Mouse (Mus musculus): ENCODE measurements around the gene Ahctf1.
"Not testable (repeated sequence)": the region's sequence is repeated elsewhere in the genome, so short reads cannot be mapped to it uniquely, and the experiment has no call there.

The Ahctf1 gene

DNA sequence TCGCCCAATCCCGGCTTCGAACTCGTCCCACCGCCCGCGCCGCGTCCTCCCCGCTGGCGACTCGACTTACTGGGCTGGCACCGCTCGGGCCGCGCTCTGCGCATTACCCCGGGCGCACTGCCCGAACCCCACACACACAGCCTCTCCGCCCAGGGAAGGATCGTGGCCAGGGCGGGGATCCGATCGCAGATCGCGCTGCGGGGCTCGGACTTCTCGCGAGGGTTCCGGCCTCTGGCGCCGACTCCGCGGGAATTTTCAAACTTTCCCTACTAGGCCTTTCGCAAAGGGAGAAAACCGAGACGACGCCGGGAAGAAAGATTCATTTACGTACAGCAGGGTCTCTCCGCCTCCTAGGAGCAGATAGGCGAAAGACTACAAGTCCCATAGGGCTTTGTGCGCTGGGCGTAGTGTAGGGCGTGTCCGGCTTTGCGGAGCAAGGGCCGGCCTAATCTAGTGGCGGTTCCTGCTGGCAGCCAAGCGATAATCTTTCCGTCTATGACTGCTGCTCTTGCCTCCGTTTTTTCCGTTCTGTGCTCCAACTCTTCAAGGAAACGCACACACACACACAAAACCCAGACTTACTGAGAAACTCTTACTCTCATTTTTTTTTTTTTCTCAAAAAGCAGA lies at the start of gene Ahctf1:
Ahctf1 (minus strand) TSS at position 168 of the 627 bp plus-strand sequence.
- DNase-seq (ENCODE audit: low spot score) = peak; percentile 99

DNA sequence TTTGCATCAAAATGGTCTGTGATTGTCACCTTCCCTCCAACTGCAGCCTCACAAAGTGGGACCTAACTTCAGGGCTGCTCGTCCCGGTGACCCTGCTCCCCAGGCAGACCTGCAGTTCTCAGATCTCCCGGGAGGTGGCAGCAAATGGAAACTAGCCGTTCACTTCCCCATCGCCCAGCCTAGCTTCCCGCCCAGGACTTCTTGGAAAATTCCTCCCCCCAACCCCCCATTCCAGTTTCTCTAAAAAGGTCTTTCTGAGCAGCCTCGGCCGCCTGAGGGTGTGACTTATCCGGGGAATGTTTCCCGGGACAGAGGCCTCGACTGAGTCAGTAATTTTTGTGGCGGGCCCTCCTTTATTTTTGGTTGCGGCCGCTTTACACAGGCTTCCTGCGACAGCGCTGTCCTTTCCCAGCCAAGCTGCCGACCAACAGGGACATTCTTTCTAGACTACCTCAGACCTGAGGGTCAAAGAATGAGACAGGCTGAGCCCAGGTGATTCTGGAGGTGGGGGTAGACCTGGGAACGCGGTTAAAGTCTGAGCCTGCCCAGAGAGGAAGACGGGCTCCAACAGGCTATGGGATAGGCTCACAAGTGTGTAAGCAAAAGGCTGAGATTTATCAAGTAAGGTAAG lies 44.4 kb upstream of the Ahctf1 start:
- peak; percentile 93 for DNase-seq (ENCODE audit: low spot score)

DNA sequence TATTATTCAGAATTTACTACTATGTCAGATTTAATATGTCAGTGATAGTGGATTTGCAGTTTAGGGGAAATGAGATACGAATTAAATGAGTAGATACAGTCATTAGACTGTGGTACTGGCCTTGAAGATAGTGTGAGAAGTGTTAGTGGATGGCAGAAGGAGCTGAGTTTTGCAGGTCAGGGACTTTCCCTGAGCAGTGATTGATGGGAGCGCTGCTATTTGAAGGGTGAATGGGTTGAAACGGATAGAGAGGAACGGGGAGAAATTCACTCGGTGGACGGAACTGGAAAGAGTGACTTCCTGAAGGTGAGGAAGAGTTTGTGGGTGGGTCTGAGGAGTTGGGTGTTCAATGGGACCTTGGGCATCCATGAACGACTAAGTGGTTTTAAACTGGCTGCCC lies 43.7 kb upstream of the Ahctf1 start:
- DNase-seq (ENCODE audit: low spot score) = no peak

GRCm38 (mm10) chr1:179845832-179846499 lies 42.5 kb upstream of the Ahctf1 start:
- DNase-seq (ENCODE audit: low spot score) = no peak

DNA sequence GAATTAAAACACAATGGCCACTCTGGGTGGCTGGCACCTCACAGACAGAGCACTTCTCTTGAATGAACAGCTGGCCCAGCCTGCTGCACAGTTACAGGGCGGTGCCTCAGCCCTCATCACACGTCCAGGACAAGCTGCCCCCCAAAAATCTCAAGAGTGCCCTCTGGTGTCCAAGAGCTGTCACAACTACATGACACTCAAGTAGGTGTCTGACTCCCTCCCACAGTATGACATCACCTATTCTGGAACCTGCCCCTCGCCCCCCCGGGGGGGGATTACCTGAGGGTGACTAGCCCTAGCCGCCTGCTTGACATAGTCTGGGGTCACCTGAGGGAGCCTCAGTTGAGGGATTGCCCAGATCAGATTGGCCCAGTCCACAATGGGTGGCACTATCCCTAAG lies 41.4 kb upstream of the Ahctf1 start:
- DNase-seq (ENCODE audit: low spot score) = peak; percentile 72

DNA sequence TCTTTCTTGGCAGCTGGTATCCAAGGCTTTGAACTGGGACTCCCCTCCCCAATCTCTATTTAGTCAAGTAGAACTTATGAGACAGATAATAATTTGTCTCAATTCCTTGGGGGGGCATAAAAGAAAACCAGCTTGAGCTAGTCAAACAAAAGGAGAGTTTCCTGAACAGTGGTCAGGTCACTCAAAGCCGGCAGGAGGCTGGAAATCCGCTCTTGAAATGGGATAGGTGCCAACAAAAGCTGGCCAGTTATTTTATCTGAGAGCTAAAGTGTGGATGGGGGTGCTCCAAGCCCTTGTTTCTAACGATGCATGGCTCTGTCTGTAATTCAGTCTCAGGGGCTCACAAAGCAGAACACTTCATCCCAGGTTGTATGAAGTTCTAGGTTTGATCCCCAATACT lies 40.5 kb upstream of the Ahctf1 start:
- DNase-seq (ENCODE audit: low spot score) = no peak

- DNase-seq (ENCODE audit: low spot score) = no peak
Measured at GRCm38 (mm10) chr1:179842568-179842967, 39.1 kb upstream of the Ahctf1 start.

DNA sequence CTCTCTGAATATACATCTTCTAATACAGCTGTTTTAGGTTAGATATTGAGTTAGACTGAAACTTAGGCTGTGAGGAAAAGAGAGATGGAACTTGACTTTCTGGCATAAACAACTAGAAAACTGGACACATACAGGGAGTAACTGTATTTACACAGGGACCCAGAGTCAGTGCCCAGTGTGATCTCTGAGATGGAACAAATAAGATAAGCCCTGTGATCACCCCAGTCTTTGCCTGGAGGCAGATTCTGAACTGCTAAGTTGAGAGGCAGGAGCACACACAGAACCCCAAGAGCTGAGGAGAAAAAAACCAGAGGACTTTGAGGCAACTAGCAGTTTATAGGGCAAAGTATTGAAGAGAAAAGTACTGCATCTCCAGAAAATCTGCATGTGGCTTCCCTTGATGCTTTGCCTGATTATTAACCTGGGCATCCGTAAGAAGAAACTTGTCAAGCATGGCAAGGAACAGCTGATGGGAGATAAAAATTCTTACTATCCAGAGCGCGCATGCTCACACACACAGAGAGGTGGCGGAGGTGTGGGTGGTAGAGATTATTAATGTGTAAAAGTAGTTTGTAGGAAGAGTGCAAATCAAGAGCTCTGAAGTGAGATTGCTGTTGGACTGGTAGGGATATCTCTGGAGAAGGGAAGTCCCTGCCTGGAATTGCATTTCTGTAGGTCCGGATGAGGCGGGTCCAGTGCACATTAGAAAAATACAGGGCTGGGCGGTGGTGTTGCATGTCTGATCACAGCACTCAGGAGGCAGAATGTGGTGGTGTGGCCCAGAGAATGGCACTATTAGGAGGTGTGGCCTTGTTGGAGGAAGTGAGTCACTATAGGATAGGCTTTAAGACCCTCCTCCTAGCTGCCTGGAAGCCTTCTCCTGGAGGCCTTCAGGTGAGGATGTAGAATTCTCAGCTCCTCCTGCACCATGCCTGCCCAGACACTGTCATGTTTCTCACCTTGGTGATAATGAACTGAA lies 33.2 kb upstream of the Ahctf1 start:
- no peak for DNase-seq (ENCODE audit: low spot score)

- no peak for DNase-seq (ENCODE audit: low spot score)
Measured at GRCm38 (mm10) chr1:179835753-179836425, 32.4 kb upstream of the Ahctf1 start.

DNA sequence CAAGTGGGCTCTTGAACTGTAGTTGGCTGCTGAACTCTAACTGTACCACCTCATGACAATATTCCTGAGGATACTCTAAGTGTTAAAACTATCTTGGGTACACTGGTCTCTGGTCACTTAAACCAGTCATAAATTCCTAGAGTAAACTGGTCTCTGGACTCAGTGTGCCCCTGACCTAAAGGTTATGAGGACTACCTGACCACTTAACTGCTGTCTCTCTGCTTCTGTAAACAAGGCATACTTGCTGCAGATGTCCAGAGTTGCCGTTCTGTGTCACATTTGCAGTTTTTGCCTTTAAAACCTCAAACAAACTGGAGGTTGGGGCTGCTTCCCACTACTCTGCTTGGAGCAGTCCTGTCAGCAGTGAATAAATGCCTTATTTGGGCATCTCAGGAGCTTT lies 30.1 kb upstream of the Ahctf1 start:
- DNase-seq (ENCODE audit: low spot score) = no peak

DNA sequence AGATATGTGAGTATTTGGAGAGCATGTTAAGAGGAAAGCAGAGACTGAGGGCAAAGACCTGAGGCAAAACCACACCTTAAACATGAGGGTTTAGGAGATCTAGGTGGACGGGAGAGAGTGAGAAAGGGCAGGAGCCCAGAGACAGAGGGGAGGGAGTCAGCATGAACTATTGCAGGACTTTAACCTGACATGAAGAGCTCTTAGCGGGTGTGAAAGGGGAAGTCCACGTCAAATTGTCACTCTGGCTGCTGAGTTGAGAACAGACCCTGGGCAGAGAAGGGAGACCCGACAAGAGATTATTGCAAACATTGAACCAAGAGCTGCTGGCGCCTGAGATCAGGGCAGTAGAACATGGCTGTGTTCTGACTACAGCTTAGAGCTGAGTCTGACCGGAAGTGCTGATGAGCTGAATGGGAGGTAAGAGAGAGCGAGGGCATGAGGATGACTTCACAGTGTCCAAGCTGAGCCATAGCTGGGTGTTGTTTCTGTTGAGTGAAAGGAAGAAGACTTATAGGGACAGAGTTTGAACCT lies 29.3 kb upstream of the Ahctf1 start:
- DNase-seq (ENCODE audit: low spot score) = no peak

DNA sequence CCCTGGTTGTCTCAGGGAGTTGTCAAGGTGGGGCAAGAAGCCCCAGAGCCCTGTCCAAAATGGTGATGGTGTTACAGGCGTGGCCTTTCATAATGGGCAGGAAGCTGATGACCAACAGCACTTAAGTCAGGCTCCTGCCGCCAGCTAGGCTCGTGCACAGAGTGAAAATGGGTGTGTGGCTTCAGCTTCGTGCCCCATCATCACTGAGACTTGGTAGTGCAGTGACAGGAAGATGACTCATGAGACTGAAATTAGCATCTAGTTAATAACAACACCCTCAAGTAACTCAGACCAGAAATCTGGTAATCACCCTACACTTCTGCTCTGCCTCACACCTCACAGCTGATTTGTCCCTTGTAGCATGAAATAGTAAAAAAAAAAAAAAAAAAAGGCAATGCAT lies 25.4 kb upstream of the Ahctf1 start:
- no peak for DNase-seq (ENCODE audit: low spot score)

DNA sequence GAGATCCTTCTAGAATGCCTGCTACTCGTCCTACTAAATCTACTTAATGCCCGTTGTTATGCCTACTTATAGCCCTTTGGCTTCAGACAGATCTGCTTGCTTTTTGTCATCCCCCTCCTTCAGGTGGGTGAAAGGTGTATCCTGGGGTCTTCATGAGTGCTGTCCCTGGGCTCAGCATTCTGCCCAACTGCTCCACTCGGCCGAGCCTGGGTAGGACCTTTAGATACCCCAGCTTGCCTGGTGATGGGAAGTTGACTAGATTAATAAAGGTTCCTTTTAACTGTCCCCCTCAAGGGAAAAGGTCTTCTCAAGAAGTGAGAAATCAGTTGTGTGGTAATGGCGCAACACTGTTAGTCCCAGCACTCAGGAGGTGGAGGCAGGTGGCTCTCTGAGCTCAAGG lies 24.6 kb upstream of the Ahctf1 start:
- no peak for DNase-seq (ENCODE audit: low spot score)

DNA sequence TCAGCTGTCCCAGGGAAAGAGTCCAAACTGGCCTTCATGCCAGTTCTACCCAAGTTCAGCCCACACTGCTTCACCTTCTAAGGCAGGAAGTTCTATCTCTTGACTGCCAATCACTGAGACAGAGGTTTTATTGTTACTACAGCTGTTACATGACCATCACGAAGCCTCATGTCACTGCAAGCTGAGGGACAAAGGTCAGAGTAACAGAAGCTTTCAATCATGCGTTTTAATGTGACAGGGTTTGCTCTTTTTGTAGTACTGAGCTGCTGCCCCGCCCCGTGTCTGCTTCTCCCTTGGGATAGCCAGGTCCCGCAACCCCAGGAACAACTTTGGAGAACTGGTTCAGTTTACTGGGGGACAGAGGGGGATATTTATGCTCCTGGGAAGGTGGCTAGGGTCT lies 21.1 kb upstream of the Ahctf1 start:
- no peak for DNase-seq (ENCODE audit: low spot score)

DNA sequence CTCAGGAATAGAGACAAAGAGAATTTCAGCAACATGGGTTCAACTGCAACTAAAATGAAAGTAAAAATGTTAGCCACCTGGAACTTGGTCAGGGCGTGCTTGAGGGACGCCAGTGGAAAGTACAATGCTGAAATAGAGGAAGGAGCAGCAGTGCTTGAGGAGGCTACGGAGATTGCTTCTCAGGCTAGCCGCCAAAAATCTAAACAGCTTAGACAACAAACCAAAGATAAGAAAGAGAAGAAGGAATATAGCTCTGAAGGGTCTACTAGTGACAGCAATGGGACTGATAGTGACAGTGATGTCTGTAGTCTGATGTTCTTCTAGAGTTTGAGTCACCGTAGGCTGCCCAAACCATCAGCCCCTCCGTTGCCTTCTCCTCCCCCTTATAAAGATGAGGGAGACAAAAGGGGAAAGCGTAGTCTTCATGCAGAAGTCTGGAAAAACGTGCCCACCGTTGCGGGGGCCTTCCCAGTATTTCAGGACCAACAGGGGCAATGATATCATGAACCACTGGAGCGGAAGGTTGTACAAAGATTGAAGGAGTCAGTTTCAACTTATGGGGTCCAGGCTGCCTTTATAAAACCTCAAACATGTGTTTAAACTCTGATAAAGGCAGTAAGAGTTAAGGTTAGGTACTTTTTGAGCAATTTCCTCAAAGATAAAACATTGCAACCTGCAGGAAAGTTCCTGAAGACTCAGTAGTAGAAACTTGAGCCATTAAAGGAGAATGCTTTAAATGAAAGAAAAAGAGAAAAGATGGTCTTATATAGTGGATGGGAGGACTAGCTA lies 15.2 kb upstream of the Ahctf1 start:
- not testable (repeated sequence) for DNase-seq (ENCODE audit: low spot score)

DNA sequence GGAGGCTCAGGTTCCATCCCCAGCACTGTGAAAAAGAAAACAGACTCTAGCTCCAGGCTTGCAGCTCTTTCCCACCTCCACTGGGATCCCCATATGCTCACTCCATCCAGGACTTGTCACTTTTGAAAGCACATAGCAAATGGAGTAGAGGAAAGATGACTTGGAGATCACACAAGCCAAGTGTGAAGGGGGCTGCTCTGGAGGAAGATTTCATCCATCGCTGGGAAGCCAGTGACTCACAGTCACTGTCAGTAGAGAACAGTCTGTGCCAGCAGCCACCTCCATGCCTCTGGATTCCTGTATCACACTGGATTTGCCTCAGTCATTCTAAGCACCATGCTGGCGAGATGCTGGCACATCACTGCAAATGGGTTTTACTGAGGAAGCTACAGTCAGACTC lies 11.1 kb upstream of the Ahctf1 start:
- no peak for DNase-seq (ENCODE audit: low spot score)

DNA sequence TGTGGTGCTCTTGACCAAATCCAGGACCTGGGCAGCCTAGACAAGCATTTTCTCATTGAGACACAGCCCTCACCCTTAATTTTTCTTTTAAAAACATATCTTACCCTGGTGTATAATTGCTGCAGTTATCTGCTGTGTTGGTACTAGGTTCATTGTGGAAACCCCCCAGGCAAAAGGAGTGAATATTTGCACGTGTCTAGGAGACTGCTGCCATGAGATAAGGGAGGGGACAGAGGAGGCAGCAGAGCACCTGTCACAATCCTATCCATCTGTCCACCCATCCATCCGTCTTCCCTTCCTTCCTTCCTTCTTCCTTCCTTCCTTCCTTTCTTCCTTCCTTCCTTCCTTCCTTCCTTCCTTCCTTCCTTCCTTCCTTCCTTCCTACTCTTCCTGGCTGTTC lies 9.9 kb upstream of the Ahctf1 start:
- no peak for DNase-seq (ENCODE audit: low spot score)

- DNase-seq (ENCODE audit: low spot score) = no peak
Measured at GRCm38 (mm10) chr1:179808300-179808699, 4.8 kb upstream of the Ahctf1 start.

GRCm38 (mm10) chr1:179807468-179807867 lies 4.0 kb upstream of the Ahctf1 start:
- no peak for DNase-seq (ENCODE audit: low spot score)

DNA sequence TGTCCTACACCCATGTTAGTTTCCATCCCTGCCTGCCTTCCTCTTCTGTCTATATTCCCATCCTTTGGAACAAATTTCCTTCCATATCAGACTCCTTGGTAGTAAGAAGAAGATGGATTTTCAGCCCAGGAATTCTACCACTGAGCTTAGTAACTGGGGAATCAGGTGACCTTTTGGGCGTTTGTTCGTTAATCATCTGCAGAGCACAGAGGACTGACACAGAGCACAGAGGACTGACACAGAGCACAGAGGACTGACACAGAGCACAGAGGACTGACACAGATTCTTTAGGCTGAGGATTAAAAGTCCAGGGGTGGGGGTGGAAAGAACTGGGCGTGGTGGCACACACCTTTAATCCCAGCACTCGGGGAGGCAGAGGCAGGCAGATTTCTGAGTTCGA lies 2.3 kb upstream of the Ahctf1 start:
- DNase-seq (ENCODE audit: low spot score) = no peak
